Mouse (Mus musculus) limb, embryonic 10.5 days (tissue): ENCODE measurements around the gene Shd. TPM values are rescaled to one million over a fixed set of nuclear protein-coding genes. Genes with fewer than 3 reads are reported as not detected.
"Not testable (repeated sequence)": the region's sequence is repeated elsewhere in the genome, so short reads cannot be mapped to it uniquely, and the experiment has no call there.

ENCODE experiments used
- DNase-seq: peaks from one replicate; pipeline ENCODE4 v3.0.0-alpha.2; 2017; ENCODE audit warnings: low spot score
- H3K27ac ChIP-seq: fragments of 300-500 bp; sonication (generic); 2 replicates; pipeline ENCODE4 v1.5.1; 2016; ENCODE audit warnings: mild to moderate bottlenecking
- H3K27me3 ChIP-seq: fragments of 300-500 bp; sonication (generic); 2 replicates; pipeline ENCODE4 v1.6.1; 2016; ENCODE audit warnings: low read depth, mild to moderate bottlenecking; ENCODE audit not compliant: poor library complexity, severe bottlenecking
- H3K36me3 ChIP-seq: fragments of 300-500 bp; sonication (generic); 2 replicates; pipeline ENCODE4 v1.6.1; 2016; ENCODE audit warnings: mild to moderate bottlenecking, moderate library complexity
- H3K4me1 ChIP-seq: fragments of 300-500 bp; sonication (generic); 2 replicates; pipeline ENCODE4 v1.6.1; 2016
- H3K4me3 ChIP-seq: fragments of 300-500 bp; sonication (generic); 2 replicates; pipeline ENCODE4 v1.5.1; 2016; ENCODE audit warnings: mild to moderate bottlenecking, moderate library complexity
- H3K9me3 ChIP-seq: fragments of 300-500 bp; sonication (generic); replicated peaks from 2 replicates; pipeline ENCODE4 v1.6.1; 2016; ENCODE audit warnings: mild to moderate bottlenecking
- WGBS: fragments of 180-500 bp; shearing (Covaris S2); methylation state at CpG from one replicate; pipeline ENCODE4 v1.1.7; 2016; 5-methylcytosine and 5-hydroxymethylcytosine counted together
- polyA plus RNA-seq: library from polyadenylated mRNA; unstranded; fragments of >200 nt; fragmentation: Nextera tagmentation; extraction: Ambion mirVana; gene quantifications from 2 replicates; pipeline ENCODE4 v1.2.1, GENCODE M21; 2016

Gene Shd
- 23.6 and 39.7 TPM in 2 replicates for polyA plus RNA-seq

GRCm38 (mm10) chr17:55969966-55970891, at the start of gene Shd:
Shd (plus strand) TSS chr17:55970467.
- Histone ChIP-seq H3K27ac (peak within 1 kb of the TSS; percentile 90), H3K36me3 (peaks cover 57% of the 10 kb centered on the region), H3K4me1 (peaks cover 28% of the 10 kb centered on the region), H3K4me3 (peak within 1 kb of the TSS; percentile 63), H3K27me3 (peaks cover 31% of the 10 kb centered on the region), H3K9me3 (no peaks in the 10 kb centered on the region)
- DNase-seq, result peak; percentile 84
- 8% methylated on average over 55 of the region's 55 CpGs for WGBS

- H3K27ac ChIP-seq, result peak overlapping the region; percentile 91
- H3K36me3 ChIP-seq, result no peaks in the 10 kb centered on the region
- DNase-seq, result peak; percentile 78
- peak overlapping the region; percentile 65 for H3K4me3 ChIP-seq
- 0 out of 2 replicates have a peak, but pooled peaks cover 7% of the 10 kb centered on the region for H3K4me1 ChIP-seq
- WGBS, result 2% methylated on average over 33 of the region's 33 CpGs
- H3K9me3 ChIP-seq, result no peaks in the 10 kb centered on the region; the same call in 1 of the 2 replicates
- H3K27me3 ChIP-seq, result no peaks in the 10 kb centered on the region
Measured at GRCm38 (mm10) chr17:55931553-55932502, 38.4 kb upstream of the Shd start.

- Histone ChIP-seq H3K4me3 (peak overlapping the region; percentile 65), H3K27me3 (no peaks in the 10 kb centered on the region), H3K36me3 (no peaks in the 10 kb centered on the region), H3K27ac (peak overlapping the region; percentile 91), H3K9me3 (no peaks in the 10 kb centered on the region; the same call in 1 of the 2 replicates), H3K4me1 (0 out of 2 replicates have a peak, but pooled peaks cover 7% of the 10 kb centered on the region)
- DNase-seq, result no peak
- 63% methylated on average over 2 of the region's 2 CpGs for WGBS
Measured at GRCm38 (mm10) chr17:55932635-55933034, 37.6 kb upstream of the Shd start.

- H3K36me3 ChIP-seq, result peaks cover 3% of the 10 kb centered on the region
- no peak for DNase-seq
- no peak overlapping the region for H3K27ac ChIP-seq
- 95% methylated on average over 15 of the region's 15 CpGs for WGBS
- H3K9me3 ChIP-seq, result no peaks in the 10 kb centered on the region; the same call in 1 of the 2 replicates
- no peaks in the 10 kb centered on the region for H3K27me3 ChIP-seq
- no peak overlapping the region for H3K4me3 ChIP-seq
- H3K4me1 ChIP-seq, result 0 out of 2 replicates have a peak, but pooled peaks cover 7% of the 10 kb centered on the region
Measured at GRCm38 (mm10) chr17:55933191-55933590, 37.1 kb upstream of the Shd start.

GRCm38 (mm10) chr17:55944387-55944865, 25.8 kb upstream of the Shd start:
- not testable (repeated sequence) for H3K9me3 ChIP-seq, H3K27me3 ChIP-seq, DNase-seq, H3K4me1 ChIP-seq
- Histone ChIP-seq H3K27ac (peak overlapping the region; percentile 85; the same call in 1 of the 2 replicates), H3K4me3 (peak overlapping the region; percentile 60), H3K36me3 (peaks cover 12% of the 10 kb centered on the region)
- 39% methylated on average over 10 of the region's 10 CpGs for WGBS

- WGBS, result under 1% methylated on average over 56 of the region's 56 CpGs
- not testable (repeated sequence) for H3K9me3 ChIP-seq, H3K27me3 ChIP-seq, H3K4me1 ChIP-seq, H3K36me3 ChIP-seq
- peak; percentile 76 for DNase-seq
- peak overlapping the region; percentile 60 for H3K4me3 ChIP-seq
- peak overlapping the region; percentile 85 for H3K27ac ChIP-seq
Measured at GRCm38 (mm10) chr17:55944866-55945682, 25.2 kb upstream of the Shd start.

GRCm38 (mm10) chr17:55945696-55946095, 24.6 kb upstream of the Shd start:
- Histone ChIP-seq H3K27me3 (no peaks in the 10 kb centered on the region), H3K9me3 (no peaks in the 10 kb centered on the region), H3K4me3 (peak overlapping the region; percentile 60), H3K27ac (peak overlapping the region; percentile 85; the same call in 1 of the 2 replicates), H3K36me3 (peaks cover 1% of the 10 kb centered on the region; the same call in 1 of the 2 replicates), H3K4me1 (peaks cover 6% of the 10 kb centered on the region)
- WGBS, result 31% methylated on average over 5 of the region's 5 CpGs
- no peak for DNase-seq

- Histone ChIP-seq H3K27me3 (no peaks in the 10 kb centered on the region), H3K4me3 (no peak overlapping the region), H3K36me3 (no peaks in the 10 kb centered on the region), H3K9me3 (no peaks in the 10 kb centered on the region), H3K4me1 (peaks cover 6% of the 10 kb centered on the region), H3K27ac (no peak overlapping the region)
- no peak for DNase-seq
- WGBS, result 93% methylated on average over 4 of the region's 4 CpGs
Measured at GRCm38 (mm10) chr17:55948647-55949046, 21.6 kb upstream of the Shd start.

GRCm38 (mm10) chr17:55949400-55949799, 20.9 kb upstream of the Shd start, which contains the start of gene Zfp119b:
Zfp119b (minus strand) TSS chr17:55949500.
- Histone ChIP-seq H3K4me1 (peaks cover 6% of the 10 kb centered on the region), H3K36me3 (no peaks in the 10 kb centered on the region), H3K9me3 (no peaks in the 10 kb centered on the region), H3K27me3 (peaks cover 5% of the 10 kb centered on the region), H3K4me3 (no peak within 1 kb of the TSS), H3K27ac (no peak within 1 kb of the TSS)
- WGBS, result 87% methylated on average over 2 of the region's 2 CpGs
- DNase-seq, result no peak

GRCm38 (mm10) chr17:55950601-55951000, 19.7 kb upstream of the Shd start:
- Histone ChIP-seq H3K27ac (no peak overlapping the region), H3K9me3 (no peaks in the 10 kb centered on the region), H3K4me3 (no peak overlapping the region), H3K4me1 (peaks cover 3% of the 10 kb centered on the region; the same call in 1 of the 2 replicates), H3K27me3 (peaks cover 17% of the 10 kb centered on the region), H3K36me3 (no peaks in the 10 kb centered on the region)
- DNase-seq, result no peak
- WGBS, result 77% methylated on average over 9 of the region's 9 CpGs

GRCm38 (mm10) chr17:55952041-55952440, 18.2 kb upstream of the Shd start:
- H3K4me1 ChIP-seq, result peaks cover 10% of the 10 kb centered on the region
- H3K4me3 ChIP-seq, result no peak overlapping the region
- H3K27ac ChIP-seq, result no peak overlapping the region
- H3K36me3 ChIP-seq, result no peaks in the 10 kb centered on the region
- H3K27me3 ChIP-seq, result peaks cover 18% of the 10 kb centered on the region
- no peak for DNase-seq
- no peaks in the 10 kb centered on the region for H3K9me3 ChIP-seq
